Mouse (Mus musculus) neural tube, embryonic 14.5 days (tissue): ENCODE measurements around the gene Wdr72. TPM values are rescaled to one million over a fixed set of nuclear protein-coding genes. Genes with fewer than 3 reads are reported as not detected.

ENCODE experiments used
- ATAC-seq: fragments of 200-750 bp; cut with Nextera tagmentation; 2 replicates; pipeline ENCODE4 v1.8.0; 2017; ENCODE audit warnings: low read depth, mild to moderate bottlenecking, moderate TSS enrichment, moderate library complexity
- H3K27ac ChIP-seq: fragments of 300-500 bp; sonication (generic); 2 replicates; pipeline ENCODE4 v1.5.1; 2014; ENCODE audit warnings: low read depth, mild to moderate bottlenecking, control low read depth, low read length, moderate library complexity, mixed read lengths
- H3K27me3 ChIP-seq: fragments of 300-500 bp; sonication (generic); 2 replicates; pipeline ENCODE4 v1.6.1; 2014; ENCODE audit warnings: low read length; ENCODE audit not compliant: control insufficient read depth, insufficient read depth
- H3K36me3 ChIP-seq: fragments of 300-500 bp; sonication (generic); 2 replicates; pipeline ENCODE4 v1.6.1; 2014; ENCODE audit warnings: low read length, mixed read lengths; ENCODE audit not compliant: control insufficient read depth, insufficient read depth
- H3K4me1 ChIP-seq: fragments of 300-500 bp; sonication (generic); 2 replicates; pipeline ENCODE4 v1.6.1; 2014; ENCODE audit warnings: low read length; ENCODE audit not compliant: control insufficient read depth, insufficient read depth
- H3K4me2 ChIP-seq: fragments of 300-500 bp; sonication (generic); 2 replicates; pipeline ENCODE4 v1.6.1; 2014; ENCODE audit warnings: mild to moderate bottlenecking, low read depth, low read length, control low read depth
- H3K4me3 ChIP-seq: fragments of 300-500 bp; sonication (generic); 2 replicates; pipeline ENCODE4 v1.5.1; 2014; ENCODE audit warnings: low read depth, low read length, control low read depth, mixed read lengths
- H3K9ac ChIP-seq: fragments of 300-500 bp; sonication (generic); replicated peaks from 2 replicates; pipeline ENCODE4 v1.6.1; 2014; ENCODE audit warnings: low read depth, mild to moderate bottlenecking, control low read depth, low read length, mixed read lengths
- H3K9me3 ChIP-seq: fragments of 300-500 bp; sonication (generic); 2 replicates; pipeline ENCODE4 v1.6.1; 2016; ENCODE audit warnings: low read length; ENCODE audit not compliant: control insufficient read depth
- WGBS: fragments of 180-500 bp; shearing (Covaris S2); extraction: QIAGEN DNeasy Blood & Tissue Kit; methylation state at CpG from one replicate; pipeline ENCODE4 v1.1.7; 2014; 5-methylcytosine and 5-hydroxymethylcytosine counted together
- polyA plus RNA-seq: library from polyadenylated mRNA; unstranded; fragments of >200 nt; fragmentation: Nextera tagmentation; extraction: Ambion mirVana; gene quantifications from 2 replicates; pipeline ENCODE4 v1.2.1, GENCODE M21; 2014

The Wdr72 gene
- 0.19 and 0.24 TPM in 2 replicates for polyA plus RNA-seq

- WGBS = 4% methylated on average over 16 of the region's 17 CpGs
- H3K4me1 ChIP-seq = no peaks in the 10 kb centered on the region
- no peak within 1 kb of the TSS for H3K9ac ChIP-seq
- no peaks in the 10 kb centered on the region for H3K9me3 ChIP-seq
- no peak within 1 kb of the TSS for H3K4me3 ChIP-seq
- peak within 1 kb of the TSS; percentile 33; the same call in 1 of the 2 replicates for H3K4me2 ChIP-seq
- H3K27ac ChIP-seq = no peak within 1 kb of the TSS
- no peak for ATAC-seq
- H3K36me3 ChIP-seq = no peaks in the 10 kb centered on the region
- no peaks in the 10 kb centered on the region for H3K27me3 ChIP-seq
These were observed at the start of gene Wdr72 for GRCm38 (mm10) chr9:74109761-74110460. Wdr72 (plus strand) TSS chr9:74110356.

- Histone ChIP-seq H3K4me2 (no peak overlapping the region), H3K4me3 (no peak overlapping the region), H3K9ac (no peak overlapping the region), H3K4me1 (no peaks in the 10 kb centered on the region), H3K9me3 (no peaks in the 10 kb centered on the region), H3K27me3 (no peaks in the 10 kb centered on the region), H3K27ac (no peak overlapping the region), H3K36me3 (no peaks in the 10 kb centered on the region)
- no peak for ATAC-seq
- whole genome bisulfite sequencing = 86% methylated on average over 3 of the region's 3 CpGs
These were observed 43.9 kb upstream of the Wdr72 start for GRCm38 (mm10) chr9:74066278-74066677.

DNA sequence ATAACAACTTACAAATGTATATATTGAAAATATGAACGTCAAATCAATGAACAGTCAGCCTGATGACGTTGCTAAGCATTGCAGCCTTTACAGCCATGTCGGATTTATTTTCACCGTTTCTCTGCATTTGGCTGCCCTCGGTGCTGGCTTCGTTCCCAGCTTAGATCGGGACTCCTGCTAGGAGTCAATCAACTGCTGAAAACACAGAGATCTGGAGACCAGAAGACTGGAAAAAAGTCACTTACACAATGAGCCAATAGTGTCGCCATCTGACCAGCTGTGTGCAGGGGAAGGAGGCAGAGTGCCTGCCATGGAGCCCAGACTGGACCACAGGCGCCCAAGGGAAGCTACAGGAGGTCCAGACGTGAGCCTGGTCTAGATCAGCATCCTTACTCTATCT is 43.4 kb upstream of the Wdr72 start:
- Histone ChIP-seq H3K36me3 (no peaks in the 10 kb centered on the region), H3K4me1 (no peaks in the 10 kb centered on the region), H3K9ac (no peak overlapping the region), H3K4me3 (no peak overlapping the region), H3K4me2 (no peak overlapping the region), H3K27ac (no peak overlapping the region), H3K27me3 (no peaks in the 10 kb centered on the region), H3K9me3 (no peaks in the 10 kb centered on the region)
- no peak for ATAC-seq
- WGBS = 63% methylated on average over 10 of the region's 10 CpGs

DNA sequence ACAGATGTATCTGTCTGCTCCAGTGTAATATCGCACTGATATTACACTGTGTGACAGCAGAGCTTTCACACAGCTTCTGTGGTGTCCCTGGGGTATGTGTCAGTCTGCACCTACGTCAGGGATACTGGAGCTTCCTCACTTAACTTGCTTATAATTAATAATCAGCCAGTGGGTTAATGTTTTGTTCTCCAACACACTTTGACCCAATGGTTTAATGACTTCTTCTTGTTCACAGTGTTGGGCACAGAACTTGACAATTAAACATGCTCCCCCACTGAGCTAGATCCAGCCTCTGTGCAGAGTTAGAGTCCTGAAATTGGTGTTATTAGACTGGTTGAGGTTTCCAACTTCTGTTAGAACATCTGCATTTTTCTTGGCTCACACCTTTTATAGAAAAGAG is 34.2 kb upstream of the Wdr72 start:
- Histone ChIP-seq H3K9ac (no peak overlapping the region), H3K4me3 (no peak overlapping the region), H3K27ac (no peak overlapping the region), H3K4me1 (no peaks in the 10 kb centered on the region), H3K9me3 (no peaks in the 10 kb centered on the region), H3K36me3 (no peaks in the 10 kb centered on the region), H3K4me2 (no peak overlapping the region), H3K27me3 (no peaks in the 10 kb centered on the region)
- ATAC-seq = no peak
- WGBS = 72% methylated on average over 2 of the region's 2 CpGs

GRCm38 (mm10) chr9:74078458-74078857 is 31.7 kb upstream of the Wdr72 start:
- H3K4me1 ChIP-seq = no peaks in the 10 kb centered on the region
- no peak overlapping the region for H3K4me2 ChIP-seq
- H3K9ac ChIP-seq = no peak overlapping the region
- H3K36me3 ChIP-seq = no peaks in the 10 kb centered on the region
- no peaks in the 10 kb centered on the region for H3K9me3 ChIP-seq
- ATAC-seq = no peak
- H3K27me3 ChIP-seq = no peaks in the 10 kb centered on the region
- no peak overlapping the region for H3K27ac ChIP-seq
- no peak overlapping the region for H3K4me3 ChIP-seq

DNA sequence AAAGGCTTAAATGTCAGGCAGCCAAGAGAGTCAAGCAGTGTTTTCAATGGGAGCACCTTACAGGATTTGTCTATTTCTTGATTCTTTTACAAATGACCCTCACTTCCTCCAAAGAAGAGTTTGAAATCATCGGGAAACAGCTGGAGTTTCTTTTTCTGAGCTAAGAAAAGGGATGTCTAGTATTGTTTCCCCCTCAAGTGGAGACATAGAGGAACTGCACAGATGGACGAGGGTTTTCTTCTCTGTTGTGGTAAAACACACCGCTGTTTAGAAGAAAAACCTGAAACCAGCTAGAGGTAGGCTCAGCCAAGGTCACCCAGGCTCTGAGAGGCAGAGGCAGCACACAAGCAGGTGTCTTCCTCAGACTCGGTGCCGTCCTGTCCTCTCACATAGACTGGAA is 29.9 kb upstream of the Wdr72 start:
- H3K4me1 ChIP-seq = no peaks in the 10 kb centered on the region
- no peaks in the 10 kb centered on the region for H3K9me3 ChIP-seq
- 40% methylated on average over 5 of the region's 5 CpGs for WGBS
- H3K4me3 ChIP-seq = no peak overlapping the region
- no peak overlapping the region for H3K4me2 ChIP-seq
- H3K36me3 ChIP-seq = no peaks in the 10 kb centered on the region
- no peak overlapping the region for H3K27ac ChIP-seq
- no peak for ATAC-seq
- no peak overlapping the region for H3K9ac ChIP-seq
- no peaks in the 10 kb centered on the region for H3K27me3 ChIP-seq

- ATAC-seq = no peak
- Histone ChIP-seq H3K27ac (no peak overlapping the region), H3K9me3 (no peaks in the 10 kb centered on the region)
These were observed 8.6 kb upstream of the Wdr72 start for GRCm38 (mm10) chr9:74101591-74101990.

DNA sequence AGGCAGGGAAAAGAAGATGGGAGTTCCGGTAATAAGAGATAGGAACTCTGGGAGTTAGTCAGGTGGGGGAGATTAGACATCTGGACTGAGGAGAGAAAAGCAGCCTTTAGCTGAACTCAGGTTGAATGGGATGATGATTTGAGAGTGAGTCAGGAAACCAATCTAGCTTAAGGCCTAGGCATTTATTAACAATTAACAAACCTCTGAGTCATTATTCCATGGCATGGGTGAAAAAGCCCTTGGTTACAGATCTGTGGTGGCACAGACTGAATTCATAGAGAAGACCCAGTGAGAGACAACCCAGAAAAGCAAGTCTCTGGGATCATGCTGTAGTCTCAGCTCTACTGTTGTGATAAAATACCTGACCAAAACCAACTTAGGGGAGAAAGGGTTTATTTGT is 7.5 kb upstream of the Wdr72 start:
- no peaks in the 10 kb centered on the region for H3K36me3 ChIP-seq

More at GRCm38 (mm10) chr9:74101591-74101990, 8.6 kb upstream of the Wdr72 start:
- Histone ChIP-seq H3K9ac (no peak overlapping the region), H3K36me3 (no peaks in the 10 kb centered on the region), H3K4me2 (no peak overlapping the region), H3K4me3 (no peak overlapping the region), H3K27me3 (no peaks in the 10 kb centered on the region), H3K4me1 (no peaks in the 10 kb centered on the region)

DNA sequence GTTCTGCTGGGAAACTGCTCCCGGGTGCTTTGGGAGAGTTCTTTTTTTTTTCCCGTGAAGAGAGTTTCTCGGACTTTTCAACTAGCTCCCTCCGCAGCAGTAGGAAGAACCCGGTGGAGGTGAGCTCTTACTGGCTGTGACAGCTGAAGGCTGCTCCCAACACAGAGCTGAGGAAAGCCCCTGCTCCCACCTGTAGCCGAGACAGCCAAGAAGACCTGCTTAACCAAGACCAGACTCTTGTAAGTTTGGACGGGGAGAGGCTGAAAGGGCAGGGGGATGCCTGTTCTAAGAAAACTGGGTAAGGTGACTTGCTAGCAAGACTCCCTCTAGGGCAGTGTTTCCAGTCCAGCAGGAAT is 283 bp downstream of the Wdr72 start:
- Histone ChIP-seq H3K4me1 (no peaks in the 10 kb centered on the region), H3K27ac (no peak overlapping the region), H3K9ac (no peak overlapping the region), H3K9me3 (no peaks in the 10 kb centered on the region), H3K27me3 (no peaks in the 10 kb centered on the region), H3K4me2 (peak overlapping the region; percentile 33; the same call in 1 of the 2 replicates), H3K4me3 (no peak overlapping the region), H3K36me3 (no peaks in the 10 kb centered on the region)
- no peak for ATAC-seq
- 4% methylated on average over 7 of the region's 7 CpGs for WGBS

More for the DNA sequence above, 7.5 kb upstream of the Wdr72 start:
- Histone ChIP-seq H3K27me3 (no peaks in the 10 kb centered on the region), H3K4me2 (no peak overlapping the region), H3K9me3 (no peaks in the 10 kb centered on the region), H3K9ac (no peak overlapping the region), H3K4me1 (no peaks in the 10 kb centered on the region), H3K4me3 (no peak overlapping the region), H3K27ac (no peak overlapping the region)
- 96% methylated on average over 1 of the region's 1 CpGs for WGBS
- no peak for ATAC-seq
